Mouse (Mus musculus) testis, adult 2 months (tissue): ENCODE measurements around the gene Gm20388. TPM values are rescaled to one million over a fixed set of nuclear protein-coding genes. Genes with fewer than 3 reads are reported as not detected.
A peak's percentile ranks its signal among the peaks of the same experiment; 100 is the strongest.

Experiments used
- H3K27ac ChIP-seq: fragments of 200-500 bp; 2 replicates; pipeline ENCODE4 v1.5.1; 2012; ENCODE audit warnings: low read depth, low read length; ENCODE audit not compliant: control insufficient read depth, insufficient read depth
- H3K27me3 ChIP-seq: fragments of 200-500 bp; 2 replicates; pipeline ENCODE4 v1.6.1; 2012; ENCODE audit warnings: mild to moderate bottlenecking, low read length, moderate library complexity; ENCODE audit not compliant: control insufficient read depth, insufficient read depth
- H3K36me3 ChIP-seq: fragments of 200-500 bp; 2 replicates; pipeline ENCODE4 v1.6.1; 2012; ENCODE audit warnings: mild to moderate bottlenecking, low read length; ENCODE audit not compliant: control insufficient read depth, insufficient read depth
- H3K4me1 ChIP-seq: fragments of 200-500 bp; 2 replicates; pipeline ENCODE4 v1.6.1; 2012; ENCODE audit warnings: low read length; ENCODE audit not compliant: control insufficient read depth, insufficient read depth
- H3K4me3 ChIP-seq: fragments of 200-500 bp; 2 replicates; pipeline ENCODE4 v1.5.1; 2012; ENCODE audit warnings: low read depth, mild to moderate bottlenecking, low read length, moderate library complexity, mixed read lengths; ENCODE audit not compliant: control insufficient read depth
- CTCF ChIP-seq: fragments of 200-500 bp; IDR thresholded peaks from 2 replicates; pipeline ENCODE4 v1.5.1; 2012; ENCODE audit warnings: low read depth, mild to moderate bottlenecking, inconsistent platforms, low read length, moderate library complexity; ENCODE audit not compliant: control insufficient read depth, insufficient read depth, insufficient replicate concordance
- POLR2A ChIP-seq: fragments of 200-500 bp; IDR thresholded peaks from 2 replicates; pipeline ENCODE4 v1.6.1; 2012; ENCODE audit warnings: low read depth, mild to moderate bottlenecking, inconsistent platforms, low read length, moderate library complexity; ENCODE audit not compliant: control insufficient read depth
- polyA plus RNA-seq: library from polyadenylated mRNA; depleted of rRNA; stranded (reverse); fragments of >200 nt; gene quantifications from 2 replicates; pipeline ENCODE4 v1.2.3, GENCODE M21; 2012

Gm20388 gene
- polyA plus RNA-seq, 1 experiment = 5.6 TPM

DNA sequence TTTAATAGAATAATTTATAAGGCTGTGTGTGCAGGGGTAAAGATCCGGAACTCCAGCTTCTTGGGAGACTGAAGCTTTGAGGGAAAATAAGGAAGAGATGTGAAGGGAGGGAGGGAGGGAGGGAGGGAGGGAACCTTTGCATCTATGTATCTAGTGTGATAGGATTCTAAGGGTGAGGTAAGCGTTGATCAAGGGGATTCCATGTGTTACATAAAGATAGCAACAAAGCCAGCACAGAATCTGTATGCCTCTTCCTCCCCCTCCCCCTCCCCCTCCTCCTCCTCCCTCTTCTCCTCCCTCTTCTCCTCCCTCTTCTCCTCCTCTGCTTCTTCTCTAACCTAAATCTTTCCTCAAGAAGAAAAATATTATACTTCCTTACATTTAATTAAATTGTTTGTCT, 3436.7 kb downstream of the Gm20388 start:
- TF ChIP-seq POLR2A (no peak), CTCF (no peak)
- no peak overlapping the region for H3K4me3 ChIP-seq
- H3K36me3 ChIP-seq = 0 out of 2 replicates have a peak, but pooled peaks cover 2% of the 10 kb centered on the region
- H3K27me3 ChIP-seq = no peaks in the 10 kb centered on the region
- H3K4me1 ChIP-seq = no peaks in the 10 kb centered on the region; the same call in 1 of the 2 replicates
- H3K27ac ChIP-seq = no peak overlapping the region

GRCm38 (mm10) chr8:123348237-123348843, 3437.7 kb downstream of the Gm20388 start:
- peak overlapping the region; percentile 59 for H3K27ac ChIP-seq
- 0 out of 2 replicates have a peak, but pooled peaks cover 2% of the 10 kb centered on the region for H3K36me3 ChIP-seq
- no peak overlapping the region for H3K4me3 ChIP-seq
- H3K27me3 ChIP-seq = no peaks in the 10 kb centered on the region
- no peaks in the 10 kb centered on the region; the same call in 1 of the 2 replicates for H3K4me1 ChIP-seq
- TF ChIP-seq POLR2A (no peak), CTCF (no peak)

GRCm38 (mm10) chr8:123349073-123349472, 3438.4 kb downstream of the Gm20388 start:
- H3K27me3 ChIP-seq = no peaks in the 10 kb centered on the region
- H3K36me3 ChIP-seq = 0 out of 2 replicates have a peak, but pooled peaks cover 2% of the 10 kb centered on the region
- no peak overlapping the region for H3K4me3 ChIP-seq
- peak overlapping the region; percentile 23; the same call in 1 of the 2 replicates for H3K27ac ChIP-seq
- no peak for TF ChIP-seq CTCF
- TF ChIP-seq POLR2A = no peak
- H3K4me1 ChIP-seq = peaks cover 3% of the 10 kb centered on the region

- Histone ChIP-seq H3K27me3 (no peaks in the 10 kb centered on the region), H3K27ac (no peak overlapping the region), H3K4me1 (peaks cover 3% of the 10 kb centered on the region), H3K4me3 (no peak overlapping the region), H3K36me3 (0 out of 2 replicates have a peak, but pooled peaks cover 2% of the 10 kb centered on the region)
- no peak for TF ChIP-seq POLR2A
- TF ChIP-seq CTCF = no peak
These were observed 3441.5 kb downstream of the Gm20388 start for GRCm38 (mm10) chr8:123352118-123352517.

GRCm38 (mm10) chr8:123352786-123353185, 3442.1 kb downstream of the Gm20388 start:
- no peaks in the 10 kb centered on the region for H3K36me3 ChIP-seq
- H3K27ac ChIP-seq = no peak overlapping the region
- H3K4me1 ChIP-seq = peaks cover 3% of the 10 kb centered on the region
- H3K4me3 ChIP-seq = no peak overlapping the region
- H3K27me3 ChIP-seq = no peaks in the 10 kb centered on the region
- peak; percentile 37; the same call in 1 of the 2 replicates for TF ChIP-seq CTCF
- no peak for TF ChIP-seq POLR2A

- Histone ChIP-seq H3K27ac (no peak overlapping the region), H3K36me3 (no peaks in the 10 kb centered on the region), H3K4me3 (no peak overlapping the region), H3K4me1 (peaks cover 3% of the 10 kb centered on the region), H3K27me3 (no peaks in the 10 kb centered on the region)
- TF ChIP-seq CTCF (no peak), POLR2A (no peak)
These were observed 3442.6 kb downstream of the Gm20388 start for GRCm38 (mm10) chr8:123353216-123353615.

GRCm38 (mm10) chr8:123361082-123361739, 3450.6 kb downstream of the Gm20388 start:
- Histone ChIP-seq H3K4me1 (no peaks in the 10 kb centered on the region), H3K27me3 (no peaks in the 10 kb centered on the region), H3K36me3 (no peaks in the 10 kb centered on the region; the same call in 1 of the 2 replicates), H3K27ac (no peak overlapping the region), H3K4me3 (no peak overlapping the region)
- TF ChIP-seq CTCF (peak; percentile 87; the same call in 1 of the 2 replicates), POLR2A (no peak)
